Mouse (Mus musculus) adrenal gland, adult 2 months (tissue): ENCODE results near the gene Usp43. TPM values are rescaled to one million over a fixed set of nuclear protein-coding genes. Genes with fewer than 3 reads are reported as not detected.

Experiments
- DNase-seq: peaks from one replicate; pipeline ENCODE4 v3.0.0; 2021
- polyA plus RNA-seq: library from polyadenylated mRNA; depleted of rRNA; stranded (reverse); fragments of >200 nt; gene quantifications from 2 replicates; pipeline ENCODE4 v1.2.3, GENCODE M21; 2012; rRNA removed
- total RNA-seq, 2 experiments: library from RNA; stranded (reverse); gene quantifications; 2 replicates each; pipeline ENCODE4 v1.2.3; 2021

Gene Usp43
- total and polyA plus RNA-seq, 3 experiments, result 1.0 to 1.7 (median 1.1) TPM

GRCm38 (mm10) chr11:67808051-67808450 lies 113.9 kb downstream of the Usp43 start:
- no peak for DNase-seq

GRCm38 (mm10) chr11:67806832-67807597 lies 114.9 kb downstream of the Usp43 start:
- no peak for DNase-seq

- no peak for DNase-seq
These were observed 116.4 kb downstream of the Usp43 start for GRCm38 (mm10) chr11:67805538-67805937.

Other genes with a start within 250 kb of the Usp43 start
- gene Rcvrn, start 226.8 kb downstream of the Usp43 start, total RNA-seq, result under 1 TPM in 1 of 2 experiments, not detected in 1; 0.29 TPM
- gene Rcvrn, start 226.8 kb downstream of the Usp43 start, polyA plus RNA-seq, result not detected in 2 replicates
- under 1 TPM in 1 of 2 experiments, not detected in 1; 0.55 TPM for gene Glp2r, start 151.0 kb downstream of the Usp43 start, total RNA-seq
- 0.02 TPM in 1 of 2 replicates, not detected in the other for gene Glp2r, start 151.0 kb downstream of the Usp43 start, polyA plus RNA-seq
- not detected for gene Gsg1l2, start 147.5 kb downstream of the Usp43 start, total RNA-seq
- gene Gsg1l2, start 147.5 kb downstream of the Usp43 start, polyA plus RNA-seq, result not detected in 2 replicates
- not detected for gene Dhrs7c, start 124.0 kb downstream of the Usp43 start, total RNA-seq
- not detected in 2 replicates for gene Dhrs7c, start 124.0 kb downstream of the Usp43 start, polyA plus RNA-seq
- not detected for gene Cfap52, start 43.5 kb upstream of the Usp43 start, total RNA-seq
- gene Cfap52, start 43.5 kb upstream of the Usp43 start, polyA plus RNA-seq, result not detected in 2 replicates
- gene Stx8, start 44.0 kb upstream of the Usp43 start, total RNA-seq, result 10 to 100 TPM; 28.5 to 36.1 TPM
- gene Stx8, start 44.0 kb upstream of the Usp43 start, polyA plus RNA-seq, result 1.1 and 2.2 TPM in 2 replicates